Mouse (Mus musculus) heart, postnatal 0 days (tissue): ENCODE results near the gene Kncn.

Experiments
- CTCF ChIP-seq: IDR thresholded peaks from 2 replicates; pipeline ENCODE4 v1.5.1; 2016; ENCODE audit warnings: antibody characterized with exemption, control low read depth, low read depth
- EP300 ChIP-seq: IDR thresholded peaks from 2 replicates; pipeline ENCODE4 v1.6.1; 2016; ENCODE audit warnings: antibody characterized with exemption, low read depth

DNA sequence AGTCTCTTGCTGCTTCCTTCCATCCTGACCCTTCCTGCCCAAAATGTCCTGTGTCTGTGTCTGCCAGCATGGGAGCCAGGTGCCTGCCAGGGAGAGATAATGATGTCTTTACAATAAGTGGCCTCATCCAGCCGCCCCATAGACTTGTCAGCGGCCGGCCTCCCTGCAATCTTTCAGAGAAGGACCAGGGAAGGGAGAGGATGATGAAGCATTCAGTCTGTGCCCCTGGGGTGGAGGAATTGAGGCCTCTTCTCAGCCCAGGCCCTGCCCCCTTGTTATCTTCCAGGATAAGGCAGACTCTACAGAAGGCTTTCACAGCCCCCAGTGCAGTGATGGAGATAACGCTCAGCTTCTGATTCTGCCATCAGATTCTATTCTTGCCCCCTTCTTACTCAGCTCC, 27.9 kb upstream of the Kncn start:
- TF ChIP-seq CTCF (no peak), EP300 (no peak)
